Mouse (Mus musculus) brain, adult 2 months (tissue): ENCODE measurements around the gene Strip2.

Experiments used
- DNase-seq: peaks from one replicate; pipeline ENCODE4 v3.0.0; 2011; ENCODE audit warnings: low read depth, low spot score

Strip2 gene

DNA sequence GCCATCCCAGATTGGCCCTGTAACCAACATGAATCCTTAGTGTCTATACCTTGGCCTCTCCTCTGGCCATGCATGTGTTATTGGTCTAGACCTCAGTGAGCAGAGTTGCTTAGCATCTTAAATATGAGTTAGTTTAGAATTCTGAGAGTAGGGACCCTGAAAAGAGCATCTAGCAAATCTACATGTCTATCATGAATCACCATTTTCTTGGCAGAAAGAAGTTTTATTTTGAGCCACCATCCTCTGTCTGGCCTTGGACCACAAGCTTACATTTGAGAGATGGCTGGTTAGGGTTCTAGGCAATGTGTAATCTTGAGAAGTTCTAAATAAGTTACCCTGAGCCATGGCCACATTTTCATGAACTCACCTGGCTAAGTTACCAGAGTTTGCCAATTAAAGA lies 13.3 kb downstream of the Strip2 start:
- peak; percentile 35 for DNase-seq

GRCm38 (mm10) chr6:29930665-29931064 lies 13.9 kb downstream of the Strip2 start:
- DNase-seq, result peak; percentile 79

DNA sequence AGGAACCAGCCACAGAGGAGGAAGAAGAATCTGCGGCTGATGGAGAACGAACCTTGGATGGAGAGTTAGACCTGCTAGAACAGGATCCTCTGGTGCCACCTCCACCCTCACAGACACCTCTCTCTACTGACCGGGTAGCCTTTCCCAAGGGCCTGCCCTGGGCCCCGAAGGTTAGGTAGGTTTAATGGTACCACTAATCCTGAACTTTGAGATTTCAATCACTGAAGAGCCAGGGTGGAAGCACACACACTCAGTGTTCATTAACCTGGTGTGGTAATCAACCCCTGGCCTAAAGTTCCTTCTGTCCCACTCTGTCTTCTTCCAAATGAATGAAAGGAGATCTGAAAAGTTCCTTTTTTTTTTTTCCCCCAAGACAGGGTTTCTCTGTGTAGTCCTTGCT lies 14.4 kb downstream of the Strip2 start:
- no peak for DNase-seq

GRCm38 (mm10) chr6:29935741-29936140 lies 18.9 kb downstream of the Strip2 start:
- no peak for DNase-seq

GRCm38 (mm10) chr6:29940428-29940827 lies 23.6 kb downstream of the Strip2 start:
- DNase-seq, result no peak

GRCm38 (mm10) chr6:29941036-29941435 lies 24.2 kb downstream of the Strip2 start:
- no peak for DNase-seq

GRCm38 (mm10) chr6:29944465-29944864 lies 27.7 kb downstream of the Strip2 start:
- DNase-seq, result no peak

DNA sequence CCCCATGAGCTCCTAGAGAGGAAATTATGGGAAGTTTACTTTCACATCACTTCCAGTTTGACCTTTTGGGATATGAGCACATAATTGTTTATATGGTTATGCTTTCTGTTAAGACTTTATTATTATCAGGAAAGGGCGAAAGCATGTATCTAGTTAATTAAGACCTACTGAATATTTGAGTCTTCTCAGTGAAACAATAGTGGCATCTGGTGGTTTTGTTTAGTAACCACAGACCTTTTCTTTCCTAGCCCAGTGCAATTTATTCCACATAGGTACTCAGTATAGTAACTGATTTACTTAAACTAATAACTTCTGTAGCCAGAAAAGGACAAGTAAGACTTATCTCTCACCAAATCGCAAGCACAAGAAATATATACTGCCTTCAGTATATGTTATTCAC lies 29.8 kb downstream of the Strip2 start:
- DNase-seq, result peak; percentile 27

- DNase-seq, result no peak
These were observed 31.0 kb downstream of the Strip2 start for GRCm38 (mm10) chr6:29947823-29948222.

- DNase-seq, result peak; percentile 65
These were observed 39.9 kb downstream of the Strip2 start for GRCm38 (mm10) chr6:29956749-29957148.

DNA sequence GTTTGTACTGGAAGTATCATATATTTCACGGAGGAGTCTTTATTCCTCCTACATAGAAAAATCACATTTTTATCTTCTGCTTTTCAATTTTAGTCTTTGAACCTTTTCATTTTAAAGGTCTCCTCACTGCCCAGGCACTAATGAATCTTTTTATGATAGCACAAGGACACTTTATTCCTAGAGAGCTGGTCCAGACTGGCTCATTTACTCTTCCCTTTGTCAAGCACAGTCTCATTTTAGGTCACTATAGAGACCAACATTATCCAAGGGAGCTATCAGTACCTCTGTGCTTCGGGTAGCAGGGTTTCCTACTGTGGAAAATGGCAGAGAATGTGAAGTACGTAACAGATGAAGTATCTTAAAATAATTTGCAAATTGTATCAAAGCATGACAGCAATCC lies 41.9 kb downstream of the Strip2 start:
- no peak for DNase-seq

DNA sequence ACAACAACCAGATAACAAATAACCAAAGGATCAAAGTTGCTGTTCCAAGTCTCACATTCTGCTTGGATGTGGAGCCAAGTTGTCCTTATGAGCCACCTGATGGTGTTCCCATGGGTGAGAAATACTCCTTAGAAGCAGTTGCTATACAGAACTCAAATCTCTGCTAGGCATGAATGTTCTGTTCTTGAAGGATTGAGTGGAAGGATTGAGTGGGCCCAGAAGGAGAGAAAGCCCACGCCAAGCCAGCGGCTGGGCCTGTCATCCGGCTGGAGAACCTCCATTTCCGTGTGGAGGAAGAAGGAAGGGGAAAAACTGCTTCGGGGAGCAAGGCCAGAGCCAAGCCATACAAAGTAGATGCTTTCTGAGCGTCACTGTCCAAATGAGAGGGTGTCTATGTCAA lies 44.3 kb downstream of the Strip2 start:
- DNase-seq, result peak; percentile 79

GRCm38 (mm10) chr6:29967917-29968316 lies 51.1 kb downstream of the Strip2 start:
- no peak for DNase-seq

- peak; percentile 53 for DNase-seq
These were observed 56.5 kb downstream of the Strip2 start for GRCm38 (mm10) chr6:29973341-29973740.

DNA sequence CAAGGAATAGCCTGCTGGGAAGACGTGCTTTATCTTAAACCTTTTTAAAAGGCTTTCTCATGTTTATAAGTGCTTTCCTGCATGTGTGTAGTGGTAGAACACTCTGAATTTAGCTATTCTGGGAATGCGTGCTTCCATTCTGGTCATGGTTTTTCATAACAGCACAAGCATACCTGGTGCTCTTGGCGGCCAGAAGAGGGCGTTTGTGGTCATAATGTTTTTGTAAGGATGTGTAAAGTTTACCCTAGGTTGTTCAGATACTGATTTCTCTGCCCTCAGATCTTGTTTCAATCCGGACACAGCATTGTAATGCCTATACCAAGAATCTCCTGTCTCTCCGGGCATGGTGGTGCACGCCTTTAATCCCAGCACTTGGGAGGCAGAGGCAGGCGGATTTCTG lies 58.0 kb downstream of the Strip2 start:
- DNase-seq, result peak; percentile 28

GRCm38 (mm10) chr6:29980461-29980860 lies 63.6 kb downstream of the Strip2 start:
- no peak for DNase-seq

- DNase-seq, result no peak
These were observed 65.0 kb downstream of the Strip2 start for GRCm38 (mm10) chr6:29981797-29982196.

GRCm38 (mm10) chr6:29985058-29985498 lies 68.3 kb downstream of the Strip2 start:
- peak; percentile 55 for DNase-seq

DNA sequence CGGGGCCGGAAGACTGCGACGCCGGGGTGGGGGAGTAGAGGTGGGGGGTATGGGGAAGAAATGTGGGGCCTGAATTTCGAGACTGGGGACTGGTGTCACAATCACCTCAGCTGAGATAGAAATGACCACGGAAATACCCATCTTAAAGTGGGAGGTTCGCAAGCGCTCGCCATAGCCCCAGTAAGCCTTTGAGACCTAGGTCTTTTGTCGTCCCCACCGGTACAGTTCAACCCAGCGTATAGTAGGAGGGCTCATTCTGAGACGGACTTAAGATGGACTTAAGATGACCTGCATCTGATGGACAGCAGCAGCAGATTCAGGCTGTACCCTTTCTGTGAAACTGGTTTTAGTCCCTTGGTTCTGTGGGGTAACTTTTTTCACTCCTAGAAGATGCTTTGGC lies 68.7 kb downstream of the Strip2 start:
- no peak for DNase-seq

GRCm38 (mm10) chr6:29985986-29986385 lies 69.2 kb downstream of the Strip2 start:
- DNase-seq, result no peak

GRCm38 (mm10) chr6:29987246-29987645 lies 70.4 kb downstream of the Strip2 start:
- DNase-seq, result no peak

DNA sequence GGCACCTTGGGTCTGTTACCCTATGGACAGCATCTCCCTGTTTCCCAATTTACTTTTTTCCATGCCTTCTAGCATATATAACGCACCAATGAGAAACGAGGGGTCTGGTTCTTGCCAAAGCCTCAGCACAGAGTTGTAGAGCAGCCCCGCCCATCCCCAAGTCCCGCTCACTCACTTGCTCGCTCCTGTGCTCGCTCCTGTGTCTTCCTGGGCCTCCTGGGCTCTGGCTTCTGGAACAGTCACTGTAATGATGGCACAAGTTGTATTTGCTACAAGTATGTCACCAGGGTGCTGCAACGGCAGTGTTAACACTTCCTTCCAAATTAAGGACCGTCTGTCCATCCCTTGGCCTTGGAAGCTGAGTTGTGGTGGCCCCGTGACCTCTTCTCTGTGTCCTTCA lies 81.3 kb downstream of the Strip2 start:
- no peak for DNase-seq

DNA sequence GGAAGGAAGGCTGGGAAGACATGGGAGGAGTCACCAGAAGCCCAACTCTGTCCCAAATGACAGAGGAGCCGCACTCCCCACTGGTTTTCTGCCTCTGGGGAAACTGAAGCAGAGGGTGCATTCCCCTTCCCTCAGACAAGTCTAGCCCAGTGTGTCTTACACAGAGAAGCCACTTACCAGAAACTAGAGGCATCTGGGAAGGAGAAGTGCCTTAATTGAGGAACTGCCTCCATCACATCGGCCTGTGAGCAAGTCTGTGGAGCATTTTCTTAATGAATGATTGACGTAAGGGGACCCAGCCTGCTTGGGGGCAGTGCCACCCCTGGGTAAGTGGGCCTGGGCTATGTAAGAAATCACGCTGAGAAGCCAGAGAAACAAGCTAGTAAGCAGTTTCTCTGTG lies 82.0 kb downstream of the Strip2 start:
- DNase-seq, result no peak

- DNase-seq, result peak; percentile 56
These were observed 85.8 kb downstream of the Strip2 start for GRCm38 (mm10) chr6:30002628-30003027.
